Mouse (Mus musculus) erythroblast, embryonic 14.5 days (primary cell): Measurements from ENCODE around the gene Gm10964. TPM values are rescaled to one million over a fixed set of nuclear protein-coding genes. Genes with fewer than 3 reads are reported as not detected.

Source experiments
- H3K27me3 ChIP-seq: 2 replicates; pipeline ENCODE4 v1.6.1; 2012; ENCODE audit warnings: inconsistent platforms; ENCODE audit not compliant: control insufficient read depth
- H3K36me3 ChIP-seq: 2 replicates; pipeline ENCODE4 v1.6.1; 2012; ENCODE audit warnings: mild to moderate bottlenecking, inconsistent platforms; ENCODE audit not compliant: control insufficient read depth
- H3K4me1 ChIP-seq: 2 replicates; pipeline ENCODE4 v1.6.1; 2012; ENCODE audit warnings: inconsistent platforms; ENCODE audit not compliant: control insufficient read depth
- H3K4me3 ChIP-seq: replicated peaks from 2 replicates; pipeline ENCODE3; 2012; ENCODE audit warnings: moderate library complexity, mild to moderate bottlenecking, inconsistent platforms
- H3K9me3 ChIP-seq: 2 replicates; pipeline ENCODE4 v1.6.1; 2012; ENCODE audit warnings: low read length, inconsistent platforms, mixed read lengths; ENCODE audit not compliant: control insufficient read depth
- GATA1 ChIP-seq: IDR thresholded peaks from 2 replicates; pipeline ENCODE4 v1.6.1; 2012; ENCODE audit warnings: low read length, inconsistent platforms, mixed read lengths
- TAL1 ChIP-seq: IDR thresholded peaks from 3 replicates; pipeline ENCODE4 v1.6.1; 2012; ENCODE audit warnings: low read length, inconsistent platforms, mixed read lengths
- polyA plus RNA-seq: library from polyadenylated mRNA; stranded (reverse); fragments of >175 nt; gene quantifications from 2 replicates; pipeline ENCODE4 v1.2.3, GENCODE M21; 2012

The Gm10964 gene
- polyA plus RNA-seq, 1 experiment, result not detected

DNA sequence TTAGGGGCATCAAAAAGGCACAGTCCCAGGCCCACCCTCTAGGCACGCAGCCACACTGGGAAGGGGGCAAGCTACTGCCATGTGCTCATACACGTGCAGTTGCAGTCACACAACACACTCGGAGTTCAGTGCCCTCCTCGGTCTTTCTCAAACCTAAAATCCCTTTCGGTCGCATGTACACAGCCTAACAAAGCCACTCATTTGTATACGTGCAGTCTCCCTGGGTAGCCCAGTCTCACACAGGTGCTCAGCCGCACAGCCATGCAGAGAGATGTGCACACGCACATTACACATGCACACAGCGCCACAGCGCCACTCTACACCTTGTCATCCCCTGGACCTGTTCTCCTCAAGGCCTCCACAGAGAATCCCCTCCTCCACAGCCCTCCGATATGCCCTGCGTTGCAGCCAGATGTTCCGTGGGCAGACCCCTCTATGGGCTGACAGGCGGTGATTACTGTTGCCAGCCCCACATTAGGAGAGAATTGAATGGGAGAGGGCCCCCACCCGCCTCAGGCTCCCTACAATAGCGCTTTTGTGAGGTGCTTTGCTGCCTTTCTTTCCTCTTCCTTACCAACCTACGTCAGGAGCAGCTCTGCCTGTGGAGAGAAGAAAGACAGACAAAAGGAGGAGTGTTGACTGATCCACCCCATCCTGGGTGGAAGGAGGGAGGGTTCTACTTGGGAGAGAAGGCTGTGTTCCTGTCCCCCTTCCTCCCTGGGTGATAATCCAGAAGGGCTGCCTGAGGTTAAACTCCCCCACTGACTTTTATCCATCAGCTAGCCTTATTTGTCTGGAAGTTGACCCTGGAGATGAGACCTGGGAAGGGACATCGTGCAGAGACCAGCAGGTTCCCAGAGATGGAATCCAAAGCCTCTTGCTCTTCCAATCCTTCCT lies 5.1 kb upstream of the Gm10964 start:
- Histone ChIP-seq H3K4me3 (no peak overlapping the region), H3K36me3 (peaks cover 47% of the 10 kb centered on the region), H3K9me3 (no peaks in the 10 kb centered on the region), H3K4me1 (peaks cover 19% of the 10 kb centered on the region), H3K27me3 (no peaks in the 10 kb centered on the region)
- TF ChIP-seq GATA1 (no peak), TAL1 (no peak)

DNA sequence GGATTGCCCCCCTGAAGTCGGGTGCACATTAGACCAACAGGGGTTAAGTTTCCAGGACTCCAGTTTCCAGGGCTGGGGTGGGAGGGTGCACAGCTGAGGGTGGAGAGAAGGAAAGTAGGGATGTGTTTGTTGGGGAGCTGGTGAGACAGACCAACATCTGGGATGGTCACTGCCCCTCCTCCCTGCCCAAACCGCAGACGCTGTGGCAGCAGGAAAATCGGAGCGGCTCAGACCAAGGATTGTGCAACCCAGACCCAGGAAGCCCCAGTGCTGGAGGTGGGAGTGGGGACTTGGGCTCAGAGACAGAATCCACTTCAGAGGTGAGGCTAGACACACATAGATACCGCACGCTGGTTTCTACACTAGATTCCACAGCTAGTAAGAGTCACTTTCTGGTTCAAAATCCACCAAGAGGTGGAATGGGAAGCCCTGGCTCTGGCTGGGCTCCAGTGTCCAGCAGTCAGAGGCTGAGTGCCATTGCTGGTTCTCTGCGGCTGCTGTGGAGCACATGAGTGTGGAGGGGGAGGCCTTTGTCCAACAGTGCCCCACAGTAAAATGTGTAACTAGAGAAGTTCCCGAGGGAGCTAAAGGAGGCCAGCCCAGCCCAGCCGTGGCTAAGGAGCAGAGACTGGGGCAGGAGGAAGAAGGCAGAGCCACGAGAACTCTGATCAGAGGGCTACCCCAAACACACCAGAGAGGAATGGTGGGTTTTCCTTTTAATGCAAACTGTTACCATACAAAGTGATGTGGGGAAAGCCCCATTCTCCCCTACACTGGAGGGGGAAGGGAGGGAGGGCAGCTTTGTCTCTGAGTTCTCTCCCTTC lies 4.3 kb upstream of the Gm10964 start:
- Histone ChIP-seq H3K4me3 (no peak overlapping the region), H3K27me3 (no peaks in the 10 kb centered on the region), H3K4me1 (peaks cover 14% of the 10 kb centered on the region), H3K9me3 (no peaks in the 10 kb centered on the region), H3K36me3 (peaks cover 55% of the 10 kb centered on the region)
- TF ChIP-seq TAL1 (no peak), GATA1 (no peak)

DNA sequence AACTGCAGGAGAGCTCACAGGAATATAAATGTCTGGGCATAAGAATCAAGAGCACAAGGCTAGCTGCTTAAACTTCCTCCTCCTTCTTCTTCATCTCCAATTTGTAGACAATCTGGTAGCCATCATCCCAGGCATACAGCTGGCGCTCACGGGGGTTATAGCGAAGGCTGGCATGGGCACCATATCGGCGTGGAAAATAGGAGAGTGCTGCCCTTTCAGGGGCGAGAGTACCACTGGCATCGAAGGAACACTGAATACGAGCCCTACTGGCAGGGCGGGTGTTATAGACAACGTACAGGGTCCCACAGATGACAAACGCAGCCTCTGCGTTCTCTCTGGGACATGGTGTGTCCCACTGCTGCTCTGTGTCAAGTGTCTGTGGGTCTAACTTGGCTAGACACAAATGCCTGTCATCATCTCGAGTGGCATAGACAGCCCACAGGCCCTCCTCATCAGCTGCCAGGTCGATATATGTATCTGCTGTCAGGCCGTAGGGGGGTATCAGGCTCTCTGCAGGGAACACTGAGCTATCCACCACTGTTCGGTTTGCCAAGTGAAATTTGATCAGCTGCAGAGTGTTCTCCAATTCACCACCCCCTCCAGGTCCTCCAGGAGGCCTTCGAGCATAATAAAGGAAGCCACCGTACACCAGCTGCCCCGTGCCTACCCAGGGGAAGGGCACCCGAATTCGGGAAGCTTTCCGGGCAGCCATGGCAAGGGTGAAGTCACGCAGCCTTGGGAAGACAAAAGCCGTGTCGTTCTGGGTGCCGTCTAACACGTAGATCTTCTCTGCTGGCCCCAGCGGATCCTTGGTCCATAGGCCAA lies 3.2 kb upstream of the Gm10964 start:
- no peaks in the 10 kb centered on the region for H3K27me3 ChIP-seq
- peaks cover 66% of the 10 kb centered on the region for H3K36me3 ChIP-seq
- no peak overlapping the region for H3K4me3 ChIP-seq
- TF ChIP-seq GATA1, result no peak
- no peak for TF ChIP-seq TAL1
- H3K4me1 ChIP-seq, result peaks cover 16% of the 10 kb centered on the region
- no peaks in the 10 kb centered on the region for H3K9me3 ChIP-seq

DNA sequence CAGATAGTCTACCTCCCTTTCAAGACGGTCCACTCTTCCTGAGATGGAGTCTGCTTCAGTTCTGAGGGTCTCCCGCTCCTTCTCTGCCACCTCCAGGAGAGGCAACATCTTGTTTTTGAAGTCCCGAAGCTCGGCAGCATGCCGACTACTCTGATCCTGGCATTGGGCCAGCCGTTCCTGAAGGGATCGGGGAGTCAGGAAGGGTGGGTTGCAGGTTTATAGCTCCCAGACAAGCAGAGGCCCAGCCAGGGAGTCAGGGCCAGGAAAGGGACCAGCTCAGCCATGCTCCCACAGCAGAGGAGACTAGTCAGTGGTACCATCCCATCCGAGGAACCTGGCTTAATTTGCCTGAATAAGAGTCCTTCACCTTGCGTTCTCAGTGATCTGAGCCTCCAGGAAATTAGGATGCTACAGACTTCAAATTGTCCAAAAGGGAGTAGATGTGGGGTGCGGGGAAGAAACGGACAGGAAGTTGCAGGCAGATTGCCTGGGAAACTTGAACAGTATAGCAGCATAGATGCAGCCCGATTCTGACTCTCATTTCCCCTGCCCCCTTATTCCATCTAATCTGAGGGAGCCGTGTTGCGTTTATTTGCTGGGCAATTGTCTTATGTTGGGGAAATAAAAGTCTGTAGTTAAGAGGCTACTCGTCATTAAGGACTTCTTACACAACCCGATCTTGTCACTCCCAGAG lies 2.0 kb upstream of the Gm10964 start:
- Histone ChIP-seq H3K9me3 (no peaks in the 10 kb centered on the region), H3K4me3 (no peak overlapping the region), H3K27me3 (no peaks in the 10 kb centered on the region), H3K4me1 (peaks cover 20% of the 10 kb centered on the region), H3K36me3 (peaks cover 78% of the 10 kb centered on the region)
- no peak for TF ChIP-seq TAL1
- no peak for TF ChIP-seq GATA1

DNA sequence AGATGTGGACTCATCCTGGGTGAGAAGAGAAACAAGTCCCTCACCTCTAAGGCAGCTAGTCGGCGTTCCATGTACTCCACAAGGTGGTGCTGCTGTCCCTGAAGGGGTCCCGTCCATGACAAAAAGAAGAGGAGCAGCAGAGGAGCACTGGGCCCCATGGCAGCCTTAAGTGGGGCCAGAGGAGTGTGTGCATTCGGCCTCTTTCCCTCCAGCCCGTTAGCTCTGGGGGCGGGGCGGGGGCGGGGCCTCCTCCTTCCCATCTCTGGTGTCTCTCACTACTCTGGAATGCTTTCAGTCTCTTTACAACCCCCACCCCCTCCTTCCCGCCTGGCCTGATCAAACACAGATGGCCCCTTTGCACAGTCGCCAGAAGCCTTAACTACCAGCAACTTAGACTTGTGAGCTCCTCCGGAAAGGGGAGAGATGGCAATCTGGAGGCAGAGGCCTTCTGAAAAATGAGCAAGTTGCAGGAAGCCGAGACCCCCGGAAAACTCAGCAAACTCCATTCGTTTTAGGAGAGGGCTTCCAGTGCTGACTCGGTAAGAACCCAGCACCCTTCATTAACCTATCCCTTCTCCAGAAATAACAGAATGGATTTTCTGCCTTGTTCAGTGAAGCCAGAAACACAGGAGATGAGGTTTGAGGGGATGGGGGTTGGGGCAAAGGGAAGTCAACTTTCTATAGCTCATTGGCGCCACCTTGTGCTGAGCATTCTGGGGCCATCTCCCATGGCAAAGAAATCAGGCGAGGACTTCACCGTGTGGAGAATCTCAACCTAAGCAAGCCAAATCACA lies 1.2 kb upstream of the Gm10964 start, which contains the start of gene Olfml3:
Olfml3 (minus strand) TSS at position 224 of the 794 bp plus-strand sequence.
- Histone ChIP-seq H3K27me3 (no peaks in the 10 kb centered on the region), H3K4me3 (peak within 1 kb of the TSS; percentile 27), H3K36me3 (peaks cover 85% of the 10 kb centered on the region), H3K9me3 (no peaks in the 10 kb centered on the region), H3K4me1 (peaks cover 21% of the 10 kb centered on the region)
- TF ChIP-seq TAL1 (no peak), GATA1 (no peak)

DNA sequence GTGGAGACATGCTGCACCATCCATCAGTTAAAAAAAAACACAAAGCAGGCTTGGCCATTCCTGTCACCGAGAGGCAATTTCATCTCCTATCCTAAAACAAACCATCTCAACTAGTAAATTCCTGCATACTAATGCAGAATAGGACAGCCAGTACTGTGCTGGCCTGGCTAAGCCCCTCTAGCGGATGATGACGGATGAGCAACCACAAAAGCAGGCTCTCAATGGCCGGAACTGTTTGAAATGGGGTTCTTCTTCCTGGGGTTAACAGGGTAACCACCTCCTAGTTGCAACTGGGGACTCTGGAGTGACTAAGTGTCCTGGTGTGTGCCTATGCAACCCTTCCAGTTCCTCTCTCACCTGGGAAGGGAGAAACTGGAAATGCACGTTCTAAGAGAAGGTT lies 1.2 kb downstream of the Gm10964 start:
- TF ChIP-seq GATA1 (no peak), TAL1 (no peak)
- H3K27me3 ChIP-seq, result no peaks in the 10 kb centered on the region
- peaks cover 96% of the 10 kb centered on the region for H3K36me3 ChIP-seq
- no peak overlapping the region for H3K4me3 ChIP-seq
- H3K9me3 ChIP-seq, result no peaks in the 10 kb centered on the region
- H3K4me1 ChIP-seq, result peaks cover 21% of the 10 kb centered on the region

DNA sequence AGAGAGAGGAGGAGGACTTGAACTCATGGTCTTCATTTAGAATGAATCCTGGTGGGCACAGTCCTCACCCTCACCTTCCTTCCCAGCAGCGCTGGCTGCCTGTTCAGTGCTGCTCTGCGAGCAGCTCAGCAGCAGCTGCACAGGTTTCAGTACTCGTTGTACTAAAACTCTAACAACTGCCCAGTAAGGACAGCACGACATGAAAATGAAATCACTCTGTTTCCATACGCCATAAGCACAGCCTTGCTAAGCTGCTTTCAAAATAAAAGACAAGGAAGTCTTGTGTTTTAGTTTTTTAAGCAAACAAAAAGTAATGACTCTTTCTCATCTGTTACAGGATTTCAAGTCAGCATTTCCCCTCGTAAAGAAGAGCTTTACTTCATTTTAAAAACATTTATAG lies 4.0 kb downstream of the Gm10964 start:
- no peaks in the 10 kb centered on the region for H3K9me3 ChIP-seq
- TF ChIP-seq GATA1, result no peak
- TF ChIP-seq TAL1, result no peak
- no peaks in the 10 kb centered on the region for H3K27me3 ChIP-seq
- no peak overlapping the region for H3K4me3 ChIP-seq
- H3K36me3 ChIP-seq, result peaks cover 96% of the 10 kb centered on the region
- peaks cover 17% of the 10 kb centered on the region for H3K4me1 ChIP-seq

DNA sequence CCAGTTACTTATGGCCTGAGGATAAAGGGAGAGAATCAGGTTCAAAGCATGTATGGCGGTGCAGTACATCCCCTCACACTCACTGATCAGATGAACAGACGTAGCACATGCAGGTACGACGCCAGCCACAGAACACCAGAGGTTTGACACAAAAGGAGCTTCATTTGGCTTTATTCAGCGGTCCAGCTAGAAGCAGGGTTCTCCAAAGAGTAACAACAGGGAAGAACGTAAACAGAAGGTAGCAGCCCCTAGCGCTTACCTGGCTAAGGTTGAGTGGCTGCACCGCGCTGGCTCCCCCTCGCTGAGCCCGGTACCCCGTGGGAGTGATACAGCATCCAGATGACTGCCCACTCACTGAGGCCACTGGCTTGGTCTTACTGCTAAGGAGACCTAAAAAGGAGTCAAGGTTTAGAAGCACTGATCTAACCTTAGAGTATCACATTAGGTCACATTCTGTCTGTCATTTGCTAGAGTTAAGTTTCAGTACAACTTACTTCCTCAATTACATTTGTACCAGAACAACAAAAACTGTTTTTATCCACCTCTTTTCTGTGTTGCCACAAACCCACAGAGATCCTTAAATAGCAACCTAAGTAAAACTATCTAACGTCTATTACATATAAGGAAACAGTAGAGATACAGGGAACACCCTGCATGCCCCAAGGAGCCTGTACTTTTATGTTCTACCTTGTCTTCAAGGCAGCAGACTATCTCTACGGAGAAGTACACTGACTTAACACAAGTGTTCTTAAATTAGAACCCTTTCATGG lies 6.0 kb downstream of the Gm10964 start:
- peaks cover 10% of the 10 kb centered on the region for H3K4me1 ChIP-seq
- no peaks in the 10 kb centered on the region for H3K27me3 ChIP-seq
- H3K4me3 ChIP-seq, result no peak overlapping the region
- peaks cover 100% of the 10 kb centered on the region for H3K36me3 ChIP-seq
- no peaks in the 10 kb centered on the region for H3K9me3 ChIP-seq
- TF ChIP-seq GATA1, result no peak
- TF ChIP-seq TAL1, result no peak
